Mouse (Mus musculus): Measurements from ENCODE around the gene Coq7.
A peak's percentile ranks its signal among the peaks of the same experiment; 100 is the strongest.

The Coq7 gene

DNA sequence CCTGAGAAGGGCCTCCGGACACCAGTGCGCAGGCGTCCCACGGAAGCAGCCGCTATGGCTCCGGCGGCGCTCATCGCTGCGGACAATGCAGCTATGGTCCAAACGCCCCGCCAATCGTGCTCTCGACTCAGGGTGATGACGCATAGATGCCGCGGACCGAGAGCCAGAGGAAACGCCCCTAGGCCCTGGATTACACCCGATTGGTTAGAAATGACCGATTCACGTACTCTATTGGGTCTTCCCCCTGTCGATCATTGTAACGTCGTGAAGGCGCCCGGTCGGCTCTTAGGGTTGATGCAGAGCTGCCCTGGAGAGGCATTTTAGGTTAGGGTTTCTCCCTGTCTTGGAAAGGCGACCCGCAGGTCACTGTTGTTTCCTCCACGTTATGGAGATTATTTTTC is at the start of gene Coq7:
TSS of gene Coq7 (minus strand) at position 179 of the 401 bp plus-strand sequence.
- peak; percentile 95 to 97 for DNase-seq

- DNase-seq, result no peak
These were observed 46.8 kb upstream of the Coq7 start for GRCm38 (mm10) chr7:118579938-118580337.

DNA sequence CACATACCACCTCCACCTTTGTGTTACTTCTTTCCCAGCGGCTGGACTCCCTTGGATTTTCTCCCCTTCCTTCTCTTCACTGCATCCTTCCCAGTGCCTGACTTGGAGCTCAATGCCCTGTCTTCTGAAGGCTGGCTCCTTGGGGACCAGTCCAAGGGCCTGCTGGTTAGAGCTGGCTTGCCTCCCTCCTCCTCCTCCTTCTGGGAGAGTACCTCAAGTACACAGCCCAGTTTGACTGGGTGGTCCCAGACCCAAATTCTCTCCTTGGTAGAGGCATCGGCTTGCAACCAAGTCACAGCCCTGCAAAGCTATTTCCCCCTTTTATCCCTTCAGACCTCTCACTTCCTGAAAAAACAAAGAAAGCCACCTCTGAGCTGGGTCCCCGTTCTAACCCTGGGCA is 45.1 kb upstream of the Coq7 start:
- DNase-seq, result no peak

DNA sequence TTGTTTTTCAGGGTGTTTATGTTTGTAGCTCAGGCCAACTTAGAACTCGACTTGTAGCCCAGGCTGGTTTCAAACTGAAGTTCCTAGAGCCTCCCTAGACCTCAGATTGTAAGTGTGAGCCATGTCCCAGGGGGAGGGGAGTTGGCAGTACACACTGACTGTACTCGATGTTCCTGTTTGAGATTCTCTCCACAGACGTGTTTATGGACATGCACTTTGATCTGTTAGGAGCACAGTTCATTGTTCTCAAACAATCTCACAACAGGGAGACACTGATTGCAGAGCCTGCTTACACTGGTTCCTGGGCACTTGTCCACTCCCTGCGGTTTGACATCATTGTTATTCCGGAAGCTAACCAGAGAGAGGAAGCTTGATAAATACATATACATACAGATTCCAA is 38.9 kb upstream of the Coq7 start:
- no peak for DNase-seq

DNA sequence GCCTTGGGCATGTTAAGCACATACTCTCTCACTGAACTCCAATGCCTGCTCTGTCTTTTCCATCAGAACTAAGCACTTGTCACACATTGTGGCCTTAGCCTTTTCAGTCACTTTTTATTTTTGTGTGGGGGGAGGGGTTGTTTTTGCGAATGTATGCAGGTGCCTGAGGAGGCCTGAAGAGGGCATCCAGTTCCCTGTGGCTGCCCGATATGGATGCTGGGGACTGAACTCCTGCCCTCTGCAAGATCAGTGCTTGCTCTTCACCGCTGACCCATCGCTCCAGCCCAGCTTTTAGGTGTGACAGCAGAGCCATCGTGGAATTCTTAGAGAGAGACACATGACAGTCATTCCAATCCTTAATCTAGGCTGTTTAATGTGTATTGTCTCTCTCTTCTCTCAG is 38.2 kb upstream of the Coq7 start:
- DNase-seq, result no peak

- no peak for DNase-seq
These were observed 36.0 kb upstream of the Coq7 start for GRCm38 (mm10) chr7:118569121-118569543.

DNA sequence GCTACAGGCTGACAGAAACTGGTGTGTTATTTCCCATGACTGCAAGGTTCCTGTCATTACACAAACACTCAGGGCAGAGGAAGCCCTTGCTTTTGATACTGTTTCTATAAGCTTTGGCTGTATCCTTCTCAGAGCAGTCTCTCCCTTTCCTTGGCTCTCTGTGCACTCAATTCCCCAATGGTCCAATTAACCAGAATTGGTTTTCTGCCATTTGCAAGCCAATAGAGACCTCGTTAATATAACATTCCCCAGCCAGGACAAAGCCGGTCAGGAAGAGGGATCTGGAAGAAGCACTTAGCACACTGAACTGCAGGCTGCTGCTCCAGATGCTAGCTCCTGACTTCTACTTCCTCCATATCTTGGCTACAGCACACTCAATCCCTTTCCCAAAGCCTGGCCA is 21.1 kb upstream of the Coq7 start:
- DNase-seq, result no peak

- DNase-seq, result no peak
These were observed 20.7 kb upstream of the Coq7 start for GRCm38 (mm10) chr7:118553881-118554280.

DNA sequence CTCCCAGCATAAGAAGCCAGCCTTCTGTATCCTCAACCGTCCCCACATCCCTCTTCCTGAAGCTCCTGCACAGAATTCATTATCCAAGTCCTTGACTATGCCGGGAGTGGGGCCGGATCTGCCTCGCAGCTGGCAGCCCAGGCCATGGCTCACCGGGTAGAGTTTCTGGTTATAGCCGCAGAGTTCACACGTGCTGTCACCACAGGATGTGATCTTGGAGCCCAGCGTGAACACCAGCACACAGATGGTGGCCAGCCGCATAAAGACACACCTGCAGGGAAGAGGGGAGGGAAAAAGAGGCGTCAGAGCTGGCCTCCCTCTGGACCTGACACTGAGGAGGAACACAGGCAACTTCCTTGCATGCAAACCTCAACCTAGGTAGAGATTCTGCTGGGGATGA is 14.3 kb upstream of the Coq7 start:
- DNase-seq, result no peak

DNA sequence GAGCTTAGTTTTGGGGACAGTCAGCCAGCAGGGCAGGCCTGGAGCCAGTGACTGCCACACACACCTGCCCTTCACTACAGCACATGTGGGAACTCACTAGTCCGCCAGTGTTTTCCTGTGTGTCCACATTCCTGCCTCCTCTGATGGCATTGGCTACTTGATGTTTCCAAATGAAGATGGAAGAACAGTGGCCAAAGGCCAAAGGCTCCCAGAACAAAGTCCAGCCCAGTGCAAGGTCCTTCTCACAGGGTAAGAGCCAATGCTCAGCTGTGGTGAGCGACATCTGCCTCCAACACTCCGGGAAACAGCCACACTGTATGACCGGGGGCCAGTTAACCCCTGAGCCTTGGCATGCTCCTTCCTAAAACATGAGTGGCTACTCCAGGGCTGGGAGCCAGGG is 11.0 kb upstream of the Coq7 start:
- DNase-seq, result no peak

- no peak for DNase-seq
These were observed 1.9 kb upstream of the Coq7 start for GRCm38 (mm10) chr7:118535076-118535475.

GRCm38 (mm10) chr7:118534326-118534725 is 1.2 kb upstream of the Coq7 start:
- no peak for DNase-seq

DNA sequence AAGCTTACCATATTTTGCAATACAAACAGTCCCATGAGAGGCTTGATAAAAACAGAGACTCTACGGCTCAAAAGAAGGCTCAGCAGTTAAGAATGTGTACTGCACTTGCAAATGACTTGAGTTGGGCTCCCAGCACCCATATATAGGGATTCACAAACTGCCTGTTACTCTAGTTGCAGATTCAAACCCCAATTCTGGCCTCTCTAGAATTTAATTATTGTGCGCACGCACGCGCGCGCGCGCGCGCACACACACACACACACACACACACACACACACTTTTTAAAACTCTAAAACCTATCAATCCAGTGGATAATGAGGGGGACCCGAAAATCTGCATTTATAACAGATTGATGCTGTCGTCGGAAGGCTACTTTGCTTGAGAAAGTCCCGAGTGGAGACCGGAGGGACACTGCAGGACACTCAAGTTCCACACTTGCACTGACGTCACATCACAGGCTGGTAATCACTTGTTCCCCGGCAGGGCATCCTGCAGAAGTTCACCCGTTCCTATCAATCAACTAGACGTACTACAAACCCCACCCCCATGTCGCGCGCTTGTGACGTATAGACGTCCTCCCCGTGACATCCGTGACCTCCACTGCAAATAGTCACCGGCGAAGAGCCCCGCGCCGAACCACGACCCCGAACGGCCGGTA is 508 bp downstream of the Coq7 start:
- peak; percentile 98 for DNase-seq

DNA sequence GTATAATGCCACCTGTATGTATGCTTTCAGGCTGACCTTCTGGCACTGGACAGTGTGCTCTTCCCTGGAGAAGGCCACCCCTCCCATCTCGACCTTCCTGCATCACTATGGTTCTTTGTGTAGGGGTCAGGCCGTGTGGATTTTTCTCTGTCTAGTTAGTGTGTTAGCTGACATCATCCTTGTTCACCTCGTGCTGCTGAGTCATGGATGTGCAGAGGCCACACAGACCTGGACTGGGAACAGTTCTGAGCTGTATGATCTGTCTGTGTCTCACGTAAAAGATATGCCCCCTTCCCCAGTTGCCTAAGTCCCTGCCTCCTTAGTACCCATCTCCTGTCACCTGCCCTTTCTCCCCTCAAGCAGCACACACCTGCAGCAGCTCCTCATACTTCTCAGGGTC is 6.2 kb downstream of the Coq7 start:
- DNase-seq, result no peak

DNA sequence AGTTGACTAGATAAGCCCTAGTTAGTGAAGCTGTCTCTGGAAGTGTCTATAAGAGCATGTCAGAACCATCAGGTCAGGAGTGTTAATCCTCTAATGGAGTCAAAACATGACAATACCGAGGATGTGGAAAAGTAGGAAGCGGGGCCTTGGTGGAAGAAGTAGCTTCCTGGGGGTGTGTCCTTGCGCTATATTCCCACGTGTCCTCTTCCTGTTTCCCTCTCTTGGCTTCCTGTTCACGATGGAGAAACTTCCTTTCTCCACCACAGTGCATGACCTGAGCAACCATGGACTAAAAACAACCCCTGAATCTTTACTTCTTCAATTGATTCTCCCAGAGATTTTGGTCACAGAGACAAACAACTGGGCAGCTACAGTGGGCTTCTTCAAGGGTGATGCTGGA is 11.1 kb downstream of the Coq7 start:
- no peak for DNase-seq

- DNase-seq, result no peak
These were observed 13.5 kb downstream of the Coq7 start for GRCm38 (mm10) chr7:118519661-118520060.

GRCm38 (mm10) chr7:118518687-118519086 is 14.5 kb downstream of the Coq7 start:
- DNase-seq, result peak; percentile 81 to 86

DNA sequence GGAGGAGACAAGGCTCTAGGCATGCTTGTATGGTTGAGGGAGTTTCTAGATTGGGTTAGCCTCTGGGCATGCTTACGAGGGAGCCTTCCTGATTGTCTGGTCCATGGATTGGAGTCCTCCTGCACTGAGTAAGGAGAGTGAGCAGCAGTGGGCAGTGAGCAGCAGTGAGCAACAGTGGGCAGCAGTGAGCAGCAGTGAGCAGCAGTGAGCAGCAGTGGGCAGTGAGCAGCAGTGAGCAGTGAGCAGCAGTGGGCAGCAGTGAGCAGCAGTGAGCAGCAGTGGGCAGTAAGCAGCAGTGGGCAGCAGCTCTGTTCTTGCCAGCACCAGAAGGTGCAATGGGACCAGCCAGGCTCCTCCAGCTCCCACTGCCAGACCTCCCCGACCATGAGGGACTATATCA is 15.3 kb downstream of the Coq7 start:
- DNase-seq, result peak in 1 of 2 experiments; percentile 14

GRCm38 (mm10) chr7:118508556-118508955 is 24.6 kb downstream of the Coq7 start:
- DNase-seq, result no peak

- DNase-seq, result no peak
These were observed 29.3 kb downstream of the Coq7 start for GRCm38 (mm10) chr7:118503844-118504243.

GRCm38 (mm10) chr7:118502333-118502732 is 30.8 kb downstream of the Coq7 start:
- no peak for DNase-seq

DNA sequence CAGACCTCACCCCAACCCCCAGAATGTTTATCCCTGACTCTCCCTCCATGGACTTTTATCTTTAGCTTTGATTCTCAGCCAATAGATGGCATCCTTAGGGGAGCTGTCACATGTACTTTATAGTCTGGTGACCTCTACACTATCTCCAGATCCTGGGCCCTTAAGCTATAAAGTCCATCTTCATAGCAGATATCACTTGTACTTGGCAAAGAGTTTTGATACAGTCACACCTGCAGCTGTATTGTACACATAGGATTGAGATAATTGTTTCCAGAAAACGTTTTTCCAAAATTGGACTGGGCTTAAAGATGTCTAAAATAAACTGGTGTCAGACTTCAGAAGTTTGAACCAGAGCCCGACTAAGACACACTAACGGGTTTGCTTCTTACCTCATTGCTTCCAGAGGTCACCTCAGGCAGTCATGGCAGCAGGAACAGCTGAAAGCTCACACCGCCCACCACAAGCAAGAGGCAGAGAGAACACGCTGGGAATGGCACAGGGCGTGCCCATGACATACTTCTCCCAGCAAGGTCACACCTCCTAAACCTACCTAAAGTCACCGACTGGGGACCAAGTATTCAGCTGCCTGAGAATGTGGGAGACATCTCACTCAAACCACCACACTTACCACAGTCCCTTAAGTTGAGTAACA is 33.2 kb downstream of the Coq7 start:
- DNase-seq, result no peak

DNA sequence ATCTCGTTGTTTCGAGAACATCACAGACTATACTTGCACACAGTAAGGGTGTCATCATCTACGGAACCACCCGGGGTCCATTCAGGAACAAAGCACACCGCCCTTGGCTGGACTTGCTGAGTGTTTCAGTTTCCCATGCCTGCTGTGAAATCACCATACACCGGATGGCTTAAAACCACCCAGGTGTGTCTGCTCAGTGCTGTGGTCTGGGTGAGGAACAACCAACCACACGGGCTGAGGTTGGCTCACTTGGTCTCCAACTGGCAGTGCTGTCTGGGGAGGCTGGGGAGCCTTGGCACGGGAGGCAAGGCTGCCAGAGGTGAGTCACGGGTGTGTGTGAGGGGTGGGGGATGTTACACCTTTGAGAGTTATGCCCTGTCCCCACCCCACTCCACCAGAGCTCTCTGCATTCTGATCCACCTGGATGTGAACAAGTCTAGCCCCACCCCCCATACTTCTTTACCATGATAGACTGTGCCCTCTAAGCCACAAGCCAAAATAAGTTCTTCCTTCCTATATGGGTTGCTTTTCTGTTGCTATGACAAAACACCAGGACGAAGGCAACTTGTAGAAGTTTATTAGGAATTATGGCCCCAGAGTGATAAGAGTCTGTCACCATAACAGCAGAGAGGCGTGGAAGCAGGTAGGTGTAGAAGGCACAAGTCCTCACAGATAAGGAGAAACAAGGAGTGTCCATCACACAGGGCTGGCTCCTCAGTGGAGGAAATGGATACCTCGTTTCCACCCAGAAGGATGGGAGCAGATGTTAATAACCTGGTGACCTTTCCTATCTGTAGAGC is 34.0 kb downstream of the Coq7 start:
- DNase-seq, result no peak

All from cerebellum, postnatal 14 days (tissue).